Mouse (Mus musculus): ENCODE results near the gene Cln3.

Cln3 gene

DNA sequence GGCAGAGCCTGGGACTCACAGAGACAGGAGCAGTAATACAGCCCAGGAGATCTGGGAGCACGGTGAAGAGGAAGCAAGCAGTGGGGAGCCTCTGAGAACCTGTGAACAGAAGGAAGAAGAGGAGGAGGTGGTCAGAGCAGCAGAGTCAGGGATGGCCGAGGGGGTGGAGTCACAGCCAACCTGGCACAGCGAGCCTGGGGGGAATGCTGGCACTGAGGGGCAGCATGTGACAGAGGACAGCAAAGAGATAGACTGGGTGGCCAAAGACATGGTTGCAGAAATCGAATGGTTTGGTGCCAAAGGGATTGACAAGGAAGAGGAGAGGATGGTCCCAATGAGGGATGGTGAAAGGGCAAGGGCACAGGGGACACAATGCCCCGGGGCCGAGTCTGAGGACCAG lies at the start of gene Cln3:
Gene Cln3, minus strand, starts transcription at position 101 of the 400 bp plus-strand sequence.
- DNase-seq (ENCODE audit: low spot score in 2 of 2) = no peak

DNA sequence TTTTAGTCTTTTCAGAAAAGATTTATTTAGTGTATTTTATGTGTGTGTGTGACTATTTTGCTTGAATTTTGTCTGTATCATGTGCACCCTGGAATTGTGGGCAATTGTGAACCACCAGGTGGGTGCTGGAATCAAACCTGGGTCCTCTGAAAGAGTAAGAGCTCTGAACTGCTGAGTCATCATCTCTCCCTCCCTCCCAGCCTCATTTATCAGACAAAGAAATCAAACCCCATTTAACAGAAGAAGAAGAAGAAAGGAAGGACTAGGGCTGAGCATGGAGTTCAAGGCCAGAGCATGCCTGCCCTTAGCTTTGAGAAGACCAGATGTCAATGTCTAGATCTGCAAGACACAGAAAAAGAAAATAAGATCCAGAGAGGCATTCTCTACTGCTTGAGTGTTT lies 49.8 kb upstream of the Cln3 start:
- no peak for DNase-seq (ENCODE audit: low spot score in 2 of 2)

DNA sequence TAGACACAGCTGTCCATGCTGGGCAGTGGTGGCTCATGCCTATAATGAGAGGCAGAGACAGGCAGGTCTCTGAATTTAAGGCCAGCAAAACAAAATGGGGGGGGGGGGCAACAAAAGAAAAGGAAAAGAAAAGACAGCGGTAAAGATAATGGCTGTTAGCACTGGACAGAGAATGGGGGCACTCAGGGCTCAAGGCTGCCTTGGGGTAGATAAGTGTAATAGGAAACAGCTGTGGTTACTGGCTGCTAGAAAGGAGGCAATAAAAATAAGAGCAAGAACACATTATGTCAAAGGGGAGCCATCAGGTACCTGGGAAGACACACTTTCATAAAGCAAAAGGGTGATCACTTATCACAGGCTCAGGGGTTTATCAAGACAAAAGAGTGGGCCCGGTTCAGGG lies 46.9 kb upstream of the Cln3 start:
- no peak for DNase-seq (ENCODE audit: low spot score in 2 of 2)

DNA sequence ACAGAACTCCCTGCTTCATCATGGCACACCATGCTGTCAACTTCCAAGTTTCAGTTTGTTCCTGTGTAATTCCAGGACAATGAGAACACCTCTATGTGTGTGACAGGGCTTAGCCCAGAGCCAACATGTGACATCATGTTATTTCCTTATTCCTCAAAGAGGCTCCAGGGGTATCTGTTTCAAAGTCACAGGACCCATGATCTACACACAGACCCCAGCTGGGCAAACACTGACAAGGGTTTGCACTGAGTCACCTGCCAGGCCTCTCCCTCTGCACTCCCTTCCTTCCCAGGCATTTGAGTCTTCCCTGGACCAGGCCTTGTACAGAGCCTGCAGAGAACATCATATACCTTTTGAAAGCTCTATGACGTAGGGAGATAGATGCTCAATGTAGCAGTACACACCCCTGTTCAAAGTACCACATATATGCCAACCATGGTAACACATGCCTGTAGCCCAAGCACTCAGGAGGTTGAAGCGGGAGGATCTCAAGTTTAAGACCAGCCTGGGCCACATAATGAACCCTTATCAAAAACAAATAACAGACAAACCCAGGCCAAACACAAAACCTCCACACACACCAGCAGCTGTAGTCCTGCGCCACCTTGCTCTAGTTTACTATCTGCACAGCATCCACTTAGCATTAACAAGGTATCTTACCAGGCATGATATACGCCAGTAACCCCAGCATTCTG lies 45.4 kb upstream of the Cln3 start, which contains the start of gene Nupr1:
Gene Nupr1, minus strand, starts transcription at position 38 of the 695 bp plus-strand sequence.
- no peak for DNase-seq (ENCODE audit: low spot score in 2 of 2)

DNA sequence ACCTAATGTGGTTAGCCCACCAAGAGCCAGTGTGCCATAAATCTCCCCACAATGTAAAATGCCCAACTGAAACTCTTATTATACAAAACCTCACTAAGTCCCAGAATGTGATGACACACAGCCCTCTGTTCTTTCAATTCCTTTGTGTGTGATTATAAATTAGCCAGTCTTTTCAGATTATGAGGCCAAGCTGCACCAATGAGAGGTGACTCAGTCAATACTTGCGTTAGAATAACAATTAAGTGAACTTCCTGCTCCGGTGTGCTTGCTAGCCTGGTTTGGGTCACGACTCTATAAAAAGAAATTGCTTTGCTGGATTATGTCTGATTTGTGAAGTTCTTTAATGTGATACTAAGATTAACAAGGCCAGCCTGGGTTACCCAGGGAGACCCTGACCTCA lies 44.3 kb upstream of the Cln3 start:
- no peak for DNase-seq (ENCODE audit: low spot score in 2 of 2)

DNA sequence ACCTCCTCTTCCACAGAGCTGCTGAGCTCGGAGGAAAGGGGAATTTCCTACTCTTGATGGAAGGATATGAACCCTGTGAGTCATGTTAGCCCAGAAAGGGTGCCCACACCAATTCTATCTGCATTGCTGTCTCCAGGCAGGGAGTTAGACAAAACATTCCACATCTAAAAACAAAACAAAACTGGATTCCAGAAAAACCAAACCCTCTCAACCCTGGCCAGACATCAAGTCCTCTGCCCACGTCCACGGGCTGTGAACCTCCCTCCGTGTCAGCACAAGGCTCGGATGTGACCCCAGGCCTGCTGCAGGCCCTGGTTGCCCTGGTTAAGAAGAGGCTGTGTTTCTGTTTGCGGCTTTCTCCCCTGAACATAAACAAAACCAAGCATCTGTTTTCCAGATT lies 42.5 kb upstream of the Cln3 start:
- no peak for DNase-seq (ENCODE audit: low spot score in 2 of 2)

DNA sequence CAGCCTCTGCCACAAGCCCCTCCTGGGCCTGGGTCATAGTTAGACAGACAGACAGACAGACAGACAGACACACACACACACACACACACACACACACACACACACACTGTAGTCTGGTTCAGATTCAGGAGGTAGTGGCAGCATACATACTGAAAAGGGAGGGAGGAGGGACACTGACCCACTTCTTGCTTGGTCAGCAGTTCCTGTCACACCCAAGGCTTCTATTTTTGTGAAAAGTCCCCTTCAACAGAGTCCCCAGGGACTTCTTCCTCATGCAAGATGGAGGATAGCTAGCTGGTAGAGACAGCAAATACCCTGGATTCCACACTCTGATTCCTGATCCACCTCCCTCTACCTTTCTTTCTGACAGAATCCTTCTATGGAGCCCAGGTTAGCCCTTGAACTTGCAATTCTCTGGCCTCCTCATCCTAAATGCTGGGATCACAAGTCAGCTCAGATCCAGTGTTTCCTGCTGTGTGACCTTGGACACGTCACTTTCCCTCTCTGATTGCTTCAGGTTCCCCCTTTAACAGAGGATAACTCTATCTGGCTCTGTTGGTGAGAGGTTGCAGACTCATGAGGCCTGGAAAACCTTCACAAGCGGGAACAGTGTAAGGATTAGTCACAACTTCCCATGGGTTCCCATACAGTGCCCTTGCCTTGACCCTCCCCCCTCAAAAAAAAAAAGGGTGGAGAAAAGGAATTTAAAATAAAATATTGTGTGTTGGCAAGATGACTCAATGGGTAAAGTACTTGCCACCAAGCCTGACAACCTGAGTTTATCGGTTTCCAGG lies 40.4 kb upstream of the Cln3 start:
- no peak for DNase-seq (ENCODE audit: low spot score in 2 of 2)

DNA sequence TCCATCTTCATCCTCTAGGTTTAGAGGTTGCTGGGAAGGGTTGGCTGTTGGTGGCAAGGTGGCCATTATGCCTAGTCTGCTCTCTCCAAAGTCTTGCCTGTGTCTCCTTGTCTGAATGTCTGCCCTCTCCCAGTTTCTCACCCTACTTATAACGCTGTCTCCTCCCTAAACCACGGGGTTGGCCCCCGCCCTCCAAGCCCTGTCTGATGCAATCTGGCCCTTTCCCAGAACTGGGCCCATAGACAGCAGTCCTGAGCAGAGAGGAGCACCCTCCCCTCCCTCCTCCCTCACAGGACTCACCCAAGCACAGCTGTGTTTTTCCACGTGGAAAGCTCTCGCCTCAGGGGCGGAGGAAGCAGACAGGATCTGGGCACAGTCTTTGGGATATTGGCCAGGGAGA lies 39.8 kb upstream of the Cln3 start:
- peak; percentile 32 to 40 for DNase-seq (ENCODE audit: low spot score in 2 of 2)

DNA sequence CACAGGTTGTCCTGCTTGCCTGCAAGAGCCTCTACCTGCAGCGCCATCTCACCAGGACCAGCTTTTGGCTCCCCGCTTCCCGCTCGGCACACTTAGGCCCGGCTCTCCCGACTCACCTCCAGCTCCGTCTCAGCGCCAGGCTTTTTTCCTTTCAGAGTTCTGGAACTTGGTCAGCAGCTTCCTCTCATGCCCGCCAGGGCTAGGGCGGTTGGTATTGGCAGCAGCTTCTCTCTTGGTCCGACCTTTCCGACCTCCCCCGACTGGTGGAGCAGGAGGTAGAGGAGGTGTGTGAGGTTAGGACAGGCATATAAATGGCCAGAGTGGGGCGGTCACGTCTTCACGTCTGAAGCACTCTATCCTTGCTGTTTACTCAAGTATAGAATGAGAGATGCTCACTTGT lies 39.2 kb upstream of the Cln3 start:
- DNase-seq (ENCODE audit: low spot score in 2 of 2) = no peak

DNA sequence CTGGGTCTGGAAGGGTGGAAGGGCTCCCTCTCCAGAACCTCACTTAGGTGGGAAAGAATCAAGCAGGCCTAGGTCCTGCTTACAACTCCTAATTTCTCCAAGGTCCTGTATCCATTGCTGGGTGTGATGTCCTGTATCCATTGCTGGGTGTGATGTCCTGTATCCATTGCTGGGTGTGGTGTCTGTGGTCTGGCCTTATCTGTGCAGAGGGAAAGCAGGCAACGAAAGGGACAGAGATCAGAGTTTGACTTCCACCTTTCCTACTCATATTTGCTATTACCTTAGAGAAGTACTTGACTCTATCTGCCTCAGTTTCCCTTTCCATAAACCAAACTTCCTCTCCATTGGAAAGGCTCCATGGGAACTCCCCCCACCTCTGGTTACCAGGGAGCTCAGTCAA lies 37.8 kb upstream of the Cln3 start:
- DNase-seq (ENCODE audit: low spot score in 2 of 2) = no peak

DNA sequence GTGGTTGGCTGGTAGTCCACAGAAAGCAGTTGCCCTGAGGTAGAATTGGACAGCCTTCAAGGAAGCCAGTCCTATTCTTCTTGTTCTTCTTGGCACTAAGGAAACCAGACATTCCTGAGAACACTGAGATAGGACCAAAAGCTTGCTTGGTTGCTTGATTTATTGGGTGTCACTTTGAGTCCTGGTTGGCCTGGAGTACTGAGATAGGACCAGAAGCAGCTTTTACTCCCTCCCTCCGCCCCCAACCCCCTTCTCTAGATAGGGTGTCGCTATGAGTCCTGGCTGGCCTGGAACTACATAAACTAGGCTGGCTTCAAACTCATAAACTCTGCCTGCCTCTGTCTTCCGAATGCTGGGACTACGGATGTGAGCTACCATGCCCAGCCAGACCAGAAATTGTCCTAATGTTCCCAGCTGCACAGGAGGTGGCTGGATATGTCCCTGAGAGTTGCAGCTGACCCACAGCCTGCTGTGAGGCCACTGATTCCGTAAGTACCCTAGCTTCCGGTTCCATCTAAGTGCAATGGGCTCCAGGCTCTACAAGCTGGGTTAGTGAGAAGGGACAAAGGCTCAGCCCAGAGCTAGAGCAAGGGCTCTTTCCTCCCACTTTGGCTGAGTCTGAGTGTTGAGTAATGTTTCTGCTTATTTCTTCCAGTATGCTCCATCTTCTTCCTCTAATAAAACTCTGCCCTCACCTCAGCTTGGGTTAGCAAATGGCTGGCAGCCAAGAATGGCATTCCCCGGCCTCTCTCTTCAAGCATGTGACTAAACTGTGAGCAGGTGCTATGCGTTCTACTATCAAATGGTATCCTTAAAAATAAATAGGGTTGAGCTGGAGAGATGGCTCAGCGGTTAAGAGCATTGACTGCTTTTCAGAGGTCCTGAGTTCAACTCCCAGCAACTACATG lies 36.1 kb upstream of the Cln3 start:
- no peak for DNase-seq (ENCODE audit: low spot score in 2 of 2)

DNA sequence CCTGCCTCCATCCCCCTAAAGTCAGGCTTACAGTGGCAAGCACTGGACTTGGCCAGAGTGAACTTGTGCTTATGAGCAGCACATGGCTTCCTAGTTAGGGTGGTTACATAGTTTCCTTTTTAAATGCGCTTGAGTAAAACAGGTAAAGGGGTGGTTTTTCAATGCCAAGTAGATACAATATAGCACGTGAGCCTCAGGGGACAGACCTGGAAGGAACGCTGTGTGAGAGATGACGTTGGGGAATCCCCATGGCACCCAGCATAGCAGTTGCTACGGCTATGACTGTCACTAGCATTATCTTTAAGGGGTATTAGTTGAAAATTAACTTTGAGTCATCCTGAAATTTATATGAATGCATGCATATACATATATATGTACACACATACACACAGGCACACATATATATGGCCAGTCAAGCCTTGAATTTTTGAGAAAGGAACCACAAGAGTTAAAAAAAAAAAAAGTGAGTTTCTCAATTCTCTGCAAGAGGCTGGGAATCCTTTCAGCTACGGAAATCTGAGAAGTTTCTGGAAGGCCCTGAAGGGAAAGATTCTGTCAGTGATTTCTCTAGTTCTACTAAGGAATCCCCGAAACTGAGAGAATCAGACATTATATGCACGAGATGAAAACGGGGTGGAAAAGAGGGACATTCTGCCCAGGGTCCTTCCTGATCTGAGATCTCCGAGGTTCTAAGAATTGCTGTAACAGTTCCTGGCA lies 34.1 kb upstream of the Cln3 start:
- no peak for DNase-seq (ENCODE audit: low spot score in 2 of 2)

DNA sequence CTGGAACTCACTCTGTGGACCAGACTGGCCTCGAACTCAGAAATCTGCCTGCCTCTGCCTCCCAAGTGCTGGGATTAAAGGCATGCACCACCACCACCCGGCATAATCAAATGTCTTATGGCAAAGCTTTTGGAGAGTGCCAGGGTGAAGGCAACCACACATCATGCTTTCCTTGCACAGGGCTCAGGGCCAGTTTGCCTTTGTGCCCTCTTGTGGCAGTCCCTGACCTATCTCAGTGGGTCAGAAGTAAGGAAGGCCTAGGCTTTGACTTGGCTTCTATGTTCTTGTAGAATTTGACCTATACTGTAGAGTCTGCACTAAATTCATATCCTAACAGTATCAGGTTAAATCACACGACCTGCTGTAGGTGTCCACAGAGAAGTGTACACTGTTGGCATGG lies 31.1 kb upstream of the Cln3 start:
- DNase-seq (ENCODE audit: low spot score in 2 of 2) = no peak

DNA sequence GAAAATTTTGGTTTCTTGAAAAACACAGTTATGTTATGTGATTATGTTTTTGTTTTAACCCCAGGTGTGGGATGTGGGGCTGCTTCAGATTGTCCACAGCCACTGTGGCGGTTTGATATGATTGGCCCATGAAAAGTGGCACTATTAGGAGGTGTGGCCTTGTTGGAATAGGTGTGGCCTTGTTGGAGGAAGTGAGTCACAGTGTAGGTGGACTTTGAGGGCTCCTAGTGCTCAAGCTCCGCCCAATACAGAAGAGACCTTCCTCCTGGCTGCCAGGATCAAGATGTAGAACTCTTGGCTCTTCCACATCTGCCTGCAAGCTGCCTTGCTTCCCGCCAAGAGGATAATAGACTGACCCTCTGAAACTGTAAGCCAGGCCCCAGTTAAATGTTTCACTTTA lies 27.1 kb upstream of the Cln3 start:
- DNase-seq (ENCODE audit: low spot score in 2 of 2) = no peak

DNA sequence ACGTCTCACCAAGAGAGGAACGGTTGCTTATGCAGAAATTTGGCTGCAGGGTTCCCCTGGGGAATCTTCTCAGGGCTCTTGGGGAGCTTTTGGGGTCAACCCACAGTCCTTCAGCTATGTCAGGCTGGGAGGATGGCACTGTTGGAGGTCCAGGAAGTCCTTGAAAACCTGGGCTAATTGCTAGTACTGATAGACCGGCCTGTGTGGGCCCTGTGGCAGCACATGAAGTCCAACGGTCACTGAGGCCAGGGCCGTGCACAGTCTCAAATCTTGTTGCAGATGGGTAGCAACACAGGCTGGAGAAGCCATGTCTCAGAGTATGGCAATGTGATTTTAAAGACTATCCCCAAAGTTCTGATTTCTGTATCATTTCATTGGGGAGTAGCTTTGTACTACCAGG lies 22.2 kb upstream of the Cln3 start:
- no peak for DNase-seq (ENCODE audit: low spot score in 2 of 2)

DNA sequence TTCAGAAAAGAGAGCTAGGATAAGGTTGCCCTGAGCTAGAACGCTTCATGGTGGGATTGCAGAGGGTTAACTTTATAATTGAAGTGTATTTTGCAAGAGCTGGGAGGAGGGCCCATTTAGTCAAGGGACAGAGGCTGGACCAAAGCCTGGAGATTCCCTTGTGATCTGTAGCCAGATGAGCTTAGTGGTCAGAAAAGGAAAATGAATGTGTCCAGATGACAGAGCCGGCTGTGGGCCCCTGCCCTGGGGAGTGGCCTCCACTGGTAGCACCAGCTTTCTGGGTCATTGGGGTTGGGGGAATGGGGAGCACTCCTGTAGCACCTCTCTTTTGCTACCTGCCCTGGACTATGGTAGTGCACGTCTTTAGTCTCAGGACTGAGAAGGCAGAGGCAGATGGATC lies 21.4 kb upstream of the Cln3 start:
- DNase-seq (ENCODE audit: low spot score in 2 of 2) = no peak

DNA sequence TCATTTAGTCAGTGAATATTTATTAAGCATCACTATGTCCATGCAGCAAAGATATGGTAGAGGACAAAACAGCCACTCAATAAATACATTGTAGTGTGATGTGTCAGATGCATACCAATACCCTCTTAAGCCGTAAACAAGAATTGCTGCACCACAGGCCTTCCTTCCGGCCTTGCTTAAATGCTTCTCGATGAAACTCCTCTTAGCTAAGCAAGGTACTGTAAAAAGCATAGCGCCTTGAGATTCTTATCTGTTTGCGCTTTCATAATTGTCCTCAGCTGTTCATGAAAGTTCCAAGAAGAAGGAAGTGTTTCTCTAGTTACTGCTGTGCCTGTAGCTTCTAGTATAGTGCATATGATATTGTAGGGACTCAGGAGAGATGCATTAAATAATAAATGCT lies 21.0 kb upstream of the Cln3 start:
- DNase-seq (ENCODE audit: low spot score in 2 of 2) = no peak

DNA sequence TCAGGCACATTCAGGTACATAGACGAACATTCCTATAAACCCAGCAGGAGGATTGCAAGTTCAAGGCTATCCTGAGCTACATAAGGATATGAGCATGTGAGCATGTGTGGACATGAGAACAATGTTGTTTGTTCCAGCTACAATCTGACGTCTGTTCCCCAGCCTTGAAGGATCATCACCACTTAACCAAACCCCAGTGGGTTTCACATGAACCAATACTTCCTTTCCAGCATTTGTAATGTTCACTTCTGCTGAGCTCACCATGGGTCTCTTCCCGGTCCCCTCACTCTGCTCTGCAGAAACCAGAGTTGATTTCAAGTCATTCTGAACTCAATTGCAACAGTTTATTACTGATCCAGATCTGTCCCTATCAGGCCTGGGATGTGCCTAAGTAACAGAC lies 17.0 kb upstream of the Cln3 start:
- DNase-seq (ENCODE audit: low spot score in 2 of 2) = no peak

DNA sequence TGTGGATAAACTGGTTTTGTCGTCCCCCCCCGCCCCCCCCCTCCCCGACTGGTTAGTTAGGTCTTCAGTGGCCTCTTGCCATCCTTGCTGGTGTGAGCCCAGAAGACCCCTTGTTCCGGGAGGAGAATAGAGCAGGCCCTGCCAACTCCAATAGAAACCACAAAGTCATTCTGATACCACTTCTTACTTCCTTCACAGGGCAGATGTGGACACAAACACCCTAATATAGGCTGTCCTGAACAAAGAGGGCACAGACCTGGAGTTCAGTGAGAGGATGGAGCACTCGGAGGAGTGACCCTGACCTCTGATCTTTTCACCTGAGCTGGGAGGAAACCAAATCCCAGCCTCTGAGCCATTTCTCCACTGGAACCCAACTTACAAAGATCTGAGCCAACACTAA lies 16.3 kb upstream of the Cln3 start:
- no peak for DNase-seq (ENCODE audit: low spot score in 2 of 2)

DNA sequence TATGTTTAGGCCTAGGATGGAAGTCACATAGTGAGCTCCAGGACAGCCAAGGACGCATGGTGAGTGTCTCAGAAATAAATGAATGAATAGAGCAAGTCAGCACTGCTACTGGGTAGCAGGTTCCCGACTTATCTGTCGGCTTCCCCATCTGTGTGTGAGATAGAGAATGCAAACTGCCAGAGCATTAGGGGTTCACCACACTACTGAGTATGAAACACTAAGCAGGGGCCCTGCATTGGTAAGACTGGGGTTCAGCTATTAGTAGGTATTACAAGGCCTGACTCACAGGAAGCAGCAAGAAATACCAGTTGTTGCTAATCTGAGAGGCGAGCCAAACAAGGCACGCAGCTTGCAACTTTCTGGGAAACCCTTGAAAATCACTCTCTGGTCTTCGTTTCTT lies 13.3 kb upstream of the Cln3 start:
- DNase-seq (ENCODE audit: low spot score in 2 of 2) = no peak

DNA sequence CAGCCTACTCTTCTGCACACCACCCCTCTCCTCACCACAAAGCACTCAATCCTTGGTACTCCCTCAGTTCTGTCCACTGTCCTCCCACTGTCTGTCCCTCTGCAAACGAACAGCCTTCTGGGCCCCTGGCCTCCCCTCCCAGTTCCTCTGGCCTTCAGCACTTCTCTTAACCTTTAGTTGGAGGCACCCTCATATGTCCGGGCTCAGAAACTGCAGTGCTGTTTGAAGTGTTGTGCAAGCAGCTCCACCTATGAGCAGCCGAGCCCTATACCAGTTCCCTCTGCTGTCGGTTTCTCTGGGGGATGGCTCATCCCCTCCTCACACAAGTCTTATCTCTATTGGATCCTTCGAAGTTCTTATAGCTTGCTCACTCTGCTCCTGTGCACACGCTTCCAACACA lies 10.8 kb upstream of the Cln3 start:
- no peak for DNase-seq (ENCODE audit: low spot score in 2 of 2)

DNA sequence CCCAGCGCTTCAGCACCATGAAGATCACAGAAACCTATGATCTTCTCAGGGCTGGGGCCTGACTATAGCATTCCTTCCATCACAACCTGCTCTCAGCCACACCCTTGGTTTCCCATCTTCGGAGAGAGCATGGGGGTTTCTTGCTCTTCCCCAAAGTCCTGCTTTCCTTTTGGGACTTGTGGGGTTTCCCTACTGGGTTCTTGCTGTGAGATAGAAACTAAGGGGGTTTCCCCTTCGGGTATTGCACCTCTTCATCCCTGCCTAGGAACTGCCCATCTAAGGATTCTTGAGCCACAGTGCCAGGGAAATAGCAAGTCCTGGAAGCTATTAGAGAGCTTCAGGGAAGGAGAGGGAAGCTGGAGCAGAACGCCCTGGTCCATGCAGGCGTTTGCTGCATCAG lies 10.3 kb upstream of the Cln3 start:
- no peak for DNase-seq (ENCODE audit: low spot score in 2 of 2)

Data from frontal cortex, postnatal 36 days (tissue).